Mouse (Mus musculus) ES-E14 (cell line): ENCODE measurements around the gene Hist1h4a.

ENCODE experiments used
- HCFC1 ChIP-seq: IDR thresholded peaks from 2 replicates; pipeline ENCODE4 v1.6.1; 2012; ENCODE audit warnings: low read length, inconsistent platforms, borderline replicate concordance; ENCODE audit not compliant: insufficient read depth
- MAFK ChIP-seq: IDR thresholded peaks from 2 replicates; pipeline ENCODE4 v1.6.1; 2014; ENCODE audit warnings: mild to moderate bottlenecking, low read depth, low read length, inconsistent platforms; ENCODE audit not compliant: insufficient read depth
- ZC3H11A ChIP-seq: IDR thresholded peaks from 2 replicates; pipeline ENCODE4 v1.6.1; 2012; ENCODE audit warnings: low read depth, mild to moderate bottlenecking, inconsistent platforms, low read length, borderline replicate concordance
- ZNF384 ChIP-seq: IDR thresholded peaks from 2 replicates; pipeline ENCODE4 v1.6.1; 2012; ENCODE audit warnings: low read depth, low read length, inconsistent platforms

- no peak for TF ChIP-seq HCFC1
- TF ChIP-seq MAFK, result no peak
- TF ChIP-seq ZNF384, result no peak
- no peak for TF ChIP-seq ZC3H11A
Observed at GRCm38 (mm10) chr13:23739922-23740252, 21.1 kb downstream of the Hist1h4a start.
